8 mouse cellular contexts compared by ENCODE assay signal in the genomic region with DNA sequence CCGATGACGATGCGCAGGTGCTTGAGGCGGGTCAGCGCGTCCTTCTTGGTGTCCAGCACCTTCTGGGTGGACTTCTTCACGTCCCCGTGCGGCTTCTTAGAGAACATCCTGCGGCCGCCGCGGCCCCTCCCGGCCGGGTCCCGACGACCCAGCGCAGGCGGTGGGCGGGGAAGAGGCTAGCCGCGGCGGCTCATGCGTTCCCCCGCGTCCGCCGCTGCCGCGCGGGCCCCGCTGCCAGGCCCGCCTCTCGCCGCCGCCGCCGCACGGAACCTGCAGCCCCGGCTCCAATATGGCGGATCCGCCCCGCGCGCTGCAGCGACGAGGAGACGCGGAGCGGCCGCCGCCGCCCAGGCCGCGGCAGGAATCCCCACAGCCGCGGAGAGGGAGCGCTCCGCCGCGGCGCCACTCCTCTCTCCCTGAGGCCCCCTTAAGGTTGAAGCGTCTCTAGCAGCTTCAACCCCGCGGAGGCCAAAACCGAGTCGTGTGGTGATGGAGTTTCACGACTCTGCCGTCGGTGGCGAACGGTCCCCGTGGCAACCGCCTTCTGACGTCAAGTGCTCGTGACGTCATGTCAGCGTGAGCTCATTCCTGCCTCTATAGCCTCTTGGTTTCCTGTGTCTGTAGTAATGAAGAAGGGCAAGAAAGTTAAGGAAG. TPM values are rescaled to one million over a fixed set of nuclear protein-coding genes. Genes with fewer than 3 reads are reported as not detected.
DNase-seq lines count a peak whose midpoint lies in the region; ATAC-seq and TF ChIP-seq lines count a peak whose summit lies in the region.

A gene (minus strand): TSS at position 507 of the 654 bp plus-strand sequence.

- ATAC-seq in forebrain, embryonic 16.5 days = peak; percentile 97
- ATAC-seq in lung, embryonic 14.5 days (ENCODE audit: insufficient read depth) = peak; percentile 97

- no peaks in the 10 kb centered on the region for H3K4me1 ChIP-seq in ES-E14 (ENCODE audit: control insufficient read depth in 2 of 2, insufficient read depth in 2 of 2, low read length in 2 of 2, poor library complexity in 1 of 2)
- H3K4me1 ChIP-seq in forebrain, embryonic 16.5 days (replicated peaks; ENCODE audit: control insufficient read depth, insufficient read depth, low read length) = no peaks in the 10 kb centered on the region; the same call in none of the 2 replicates
- H3K4me1 ChIP-seq in lung, embryonic 14.5 days (ENCODE audit: insufficient read depth) = no peaks in the 10 kb centered on the region
- no peaks in the 10 kb centered on the region; the same call in 1 of the 2 replicates for H3K4me1 ChIP-seq in olfactory bulb, adult 2 months (ENCODE audit: control insufficient read depth, insufficient read depth, low read length)
- no peaks in the 10 kb centered on the region for H3K4me1 ChIP-seq in thymus, adult 2 months (replicated peaks; ENCODE audit: control insufficient read depth, insufficient read depth, low read length)

- H3K27me3 ChIP-seq in forebrain, embryonic 16.5 days (replicated peaks; ENCODE audit: control insufficient read depth, insufficient read depth, low read length) = no peaks in the 10 kb centered on the region
- H3K27me3 ChIP-seq in lung, embryonic 14.5 days (ENCODE audit: insufficient read depth, low read length) = no peaks in the 10 kb centered on the region
- H3K27me3 ChIP-seq in thymus, adult 2 months (ENCODE audit: control insufficient read depth, insufficient read depth, low read length) = no peaks in the 10 kb centered on the region

- intact Hi-C loops in heart, postnatal 36 days (cut with DNase I) = loop anchor here (2.0 kb wide), 1 partner anchor 24 kb away; no protein-coding TSS in a partner anchor

- peak; percentile 69 for TF ChIP-seq CTCF in layer of hippocampus, adult 2 months (conservative IDR thresholded peaks at IDR 0.05)
- TF ChIP-seq CTCF in lung, embryonic 14.5 days (IDR thresholded peaks at IDR 0.05; ENCODE audit: low read depth) = peak; percentile 47
- TF ChIP-seq CTCF in olfactory bulb, adult 2 months (IDR thresholded peaks at IDR 0.05; ENCODE audit: insufficient read depth, low read depth, low read length) = no peak; the same call in 1 of the 2 replicates
- TF ChIP-seq CTCF in thymus, adult 2 months (IDR thresholded peaks at IDR 0.05; ENCODE audit: borderline replicate concordance, control insufficient read depth, extremely low read depth, insufficient read depth, low read length, poor library complexity) = 0 out of 2 replicates have a peak, but pooled peaks have one; percentile 4

- no peaks in the 10 kb centered on the region for H3K9me3 ChIP-seq in ES-E14 (ENCODE audit: control insufficient read depth, insufficient read depth, low read depth, low read length)
- no peaks in the 10 kb centered on the region; the same call in 1 of the 2 replicates for H3K9me3 ChIP-seq in forebrain, embryonic 16.5 days (ENCODE audit: control insufficient read depth, low read length)
- H3K9me3 ChIP-seq in lung, embryonic 14.5 days (ENCODE audit: low read depth, low read length) = no peaks in the 10 kb centered on the region

- under 1% methylated on average over 75 of the region's 78 CpGs for whole genome bisulfite sequencing in forebrain, embryonic 16.5 days
- WGBS in lung, embryonic 14.5 days = under 1% methylated on average over 70 of the region's 78 CpGs
- WGBS in olfactory bulb, adult 2 months = under 1% methylated on average over 75 of the region's 78 CpGs
- WGBS in thymus, adult 2 months = under 1% methylated on average over 78 of the region's 78 CpGs

- H3K36me3 ChIP-seq in ES-E14 (ENCODE audit: control insufficient read depth, insufficient read depth, low read length, poor library complexity, severe bottlenecking) = no peaks in the 10 kb centered on the region
- H3K36me3 ChIP-seq in forebrain, embryonic 16.5 days (ENCODE audit: control insufficient read depth, insufficient read depth) = no peaks in the 10 kb centered on the region
- no peaks in the 10 kb centered on the region for H3K36me3 ChIP-seq in lung, embryonic 14.5 days (ENCODE audit: insufficient read depth)
- no peaks in the 10 kb centered on the region for H3K36me3 ChIP-seq in thymus, adult 2 months (ENCODE audit: control insufficient read depth, insufficient read depth, low read length)

- peak within 1 kb of the TSS; percentile 85 to 91 for H3K4me3 ChIP-seq in ES-E14 (ENCODE audit: insufficient read depth in 1 of 2, low read depth in 1 of 2, low read length in 2 of 2, poor library complexity in 1 of 2, severe bottlenecking in 1 of 2)
- peak within 1 kb of the TSS; percentile 97 for H3K4me3 ChIP-seq in forebrain, embryonic 16.5 days (replicated peaks; ENCODE audit: low read length)
- peak within 1 kb of the TSS; percentile 86 for H3K4me3 ChIP-seq in layer of hippocampus, adult 2 months
- H3K4me3 ChIP-seq in lung, embryonic 14.5 days (ENCODE audit: low read depth, low read length) = peak within 1 kb of the TSS; percentile 84
- H3K4me3 ChIP-seq in olfactory bulb, adult 2 months (ENCODE audit: insufficient read depth, low read depth, low read length) = peak within 1 kb of the TSS; percentile 99
- H3K4me3 ChIP-seq in thymus, adult 2 months (ENCODE audit: control insufficient read depth, insufficient read depth, low read length) = peak within 1 kb of the TSS; percentile 85

- TF ChIP-seq POLR2A in olfactory bulb, adult 2 months (IDR thresholded peaks at IDR 0.05; ENCODE audit: insufficient read depth, low read depth, low read length) = peak; percentile 87
- TF ChIP-seq POLR2A in thymus, adult 2 months (IDR thresholded peaks at IDR 0.05; ENCODE audit: control insufficient read depth, extremely low read depth, insufficient read depth, low read length, poor library complexity) = peak; percentile 74

- H3K4me2 ChIP-seq in forebrain, embryonic 16.5 days (ENCODE audit: low read length) = peak within 1 kb of the TSS; percentile 67
- H3K4me2 ChIP-seq in lung, embryonic 14.5 days = peak within 1 kb of the TSS; percentile 74

- H3K27ac ChIP-seq in ES-E14 (ENCODE audit: insufficient read depth, low read depth, low read length, poor library complexity, severe bottlenecking) = no peak within 1 kb of the TSS
- H3K27ac ChIP-seq in forebrain, embryonic 16.5 days (ENCODE audit: low read length) = peak within 1 kb of the TSS; percentile 91
- H3K27ac ChIP-seq in layer of hippocampus, adult 2 months = peak within 1 kb of the TSS; percentile 97
- H3K27ac ChIP-seq in lung, embryonic 14.5 days (ENCODE audit: low read depth) = peak within 1 kb of the TSS; percentile 93
- H3K27ac ChIP-seq in olfactory bulb, adult 2 months (ENCODE audit: insufficient read depth, low read depth, low read length) = peak within 1 kb of the TSS; percentile 91
- H3K27ac ChIP-seq in thymus, adult 2 months (ENCODE audit: control insufficient read depth, insufficient read depth, low read length) = peak within 1 kb of the TSS; percentile 0; the same call in 1 of the 2 replicates

- in situ Hi-C loops in ES-E14 (cut with MboI; ENCODE audit: low sequenced_read_pairs in 2 of 2, unreplicated experiment in 2 of 2) = no loop called here

- H3K9ac ChIP-seq in ES-E14 (ENCODE audit: insufficient read depth, low read depth, low read length, poor library complexity, severe bottlenecking) = peak within 1 kb of the TSS; percentile 69
- H3K9ac ChIP-seq in forebrain, embryonic 16.5 days (replicated peaks; ENCODE audit: low read depth, low read length) = peak within 1 kb of the TSS; percentile 98
- peak within 1 kb of the TSS; percentile 91 for H3K9ac ChIP-seq in lung, embryonic 14.5 days

- peak; percentile 89 for DNase-seq in ES-E14 (ENCODE audit: low read depth, low spot score)
- peak; percentile 86 for DNase-seq in cerebellum, adult 11-12 months
- DNase-seq in heart, postnatal 36 days = peak; percentile 87 to 90
- peak; percentile 85 to 90 for DNase-seq in layer of hippocampus, adult 2 months (ENCODE audit: low spot score in 2 of 2)
- peak; percentile 97 for DNase-seq in lung, embryonic 14.5 days
- DNase-seq in thymus, adult 2 months = peak; percentile 85

TF ChIP-seq in ES-E14, 5 proteins besides CTCF, POLR2A, EP300 and RAD21:
- peak; percentile 59; the same call in 1 of the 2 replicates for TF ChIP-seq HCFC1 (IDR thresholded peaks at IDR 0.05; ENCODE audit: borderline replicate concordance, insufficient read depth, low read length)
- TF ChIP-seq CHD2 (IDR thresholded peaks at IDR 0.05; ENCODE audit: low read depth, low read length) = no peak
- no peak for TF ChIP-seq ZC3H11A (IDR thresholded peaks at IDR 0.05; ENCODE audit: borderline replicate concordance, low read depth, low read length)
- TF ChIP-seq ZNF384 (IDR thresholded peaks at IDR 0.05; ENCODE audit: low read depth, low read length) = no peak

RNA-seq across cellular contexts. Expression of the gene that starts here (rescaled TPM):
- 8.9 and 11.6 TPM in 2 replicates for total RNA-seq in ES-E14 (2012; rRNA removed)
- 18.1 and 21.9 TPM in 2 replicates for polyA plus RNA-seq in forebrain, embryonic 16.5 days (2015; fragmentation: Nextera tagmentation; extraction: Ambion mirVana)
- total RNA-seq in heart, postnatal 36 days (2021) = 10 to 100 TPM; 57.2 to 61.3 TPM
- 100 to 1,000 TPM; 127 to 135 TPM for total RNA-seq in layer of hippocampus, adult 2 months (2021)
- 20.4 and 20.5 TPM in 2 replicates for polyA plus RNA-seq in lung, embryonic 14.5 days (2014; fragmentation: Nextera tagmentation; extraction: Ambion mirVana)
- 211 TPM in 1 of 2 replicates, not detected in the other for polyA plus RNA-seq in olfactory bulb, adult 2 months (2012; ENCODE audit: insufficient read depth, insufficient read length, low replicate concordance, missing spikeins)
- polyA plus RNA-seq in thymus, adult 2 months (2012; rRNA removed) = 29.5 and 32.1 TPM in 2 replicates
